Mouse (Mus musculus) right cerebral cortex, adult 2 months (tissue): Measurements from ENCODE around the gene Ubxn1.
"Not testable (repeated sequence)": the region's sequence is repeated elsewhere in the genome, so short reads cannot be mapped to it uniquely, and the experiment has no call there.

Source experiments
- DNase-seq, 2 experiments: peaks; one replicate each; pipeline ENCODE4 v3.0.0; 2021 to 2022; ENCODE audit warnings: low spot score in 2 of 2

The Ubxn1 gene

GRCm38 (mm10) chr19:8857689-8858088 is 13.6 kb upstream of the Ubxn1 start:
- DNase-seq = no peak

- DNase-seq = peak in 1 of 2 experiments; percentile 48
These were observed 12.3 kb upstream of the Ubxn1 start for GRCm38 (mm10) chr19:8859018-8859417.

GRCm38 (mm10) chr19:8864265-8864664 is 7.0 kb upstream of the Ubxn1 start:
- peak in 1 of 2 experiments; percentile 33 for DNase-seq

- DNase-seq = not testable (repeated sequence)
These were observed 915 bp upstream of the Ubxn1 start for GRCm38 (mm10) chr19:8870381-8870780.

- DNase-seq = no peak
These were observed 458 bp upstream of the Ubxn1 start for GRCm38 (mm10) chr19:8870838-8871237.

GRCm38 (mm10) chr19:8872266-8872840 is 1.1 kb downstream of the Ubxn1 start:
- no peak for DNase-seq

- no peak for DNase-seq
These were observed 3.7 kb downstream of the Ubxn1 start for GRCm38 (mm10) chr19:8875031-8875430.

GRCm38 (mm10) chr19:8880311-8881033 is 9.2 kb downstream of the Ubxn1 start, which contains the start of gene Uqcc3:
TSS of gene Uqcc3 (minus strand) at chr19:8880923.
- peak; percentile 85 to 92 for DNase-seq

GRCm38 (mm10) chr19:8881034-8881392 is 9.7 kb downstream of the Ubxn1 start:
- no peak for DNase-seq

GRCm38 (mm10) chr19:8883616-8884015 is 12.3 kb downstream of the Ubxn1 start, which contains the start of the genes Lbhd1 and Gm49403:
TSS of gene Lbhd1 (plus strand) at chr19:8883732.
TSS of gene Gm49403 (plus strand) at chr19:8883930.
- DNase-seq = no peak

GRCm38 (mm10) chr19:8886916-8887584 is 15.8 kb downstream of the Ubxn1 start:
- DNase-seq = no peak

GRCm38 (mm10) chr19:8887585-8888463 is 16.5 kb downstream of the Ubxn1 start:
- DNase-seq = no peak

- DNase-seq = peak; percentile 93 to 94
These were observed 17.5 kb downstream of the Ubxn1 start, which contains the start of the genes 1810009A15Rik and Gm49416 for GRCm38 (mm10) chr19:8888511-8889385. TSS of gene 1810009A15Rik (plus strand) at chr19:8888853. TSS of gene Gm49416 (plus strand) at chr19:8888926.

GRCm38 (mm10) chr19:8892829-8893766 is 21.8 kb downstream of the Ubxn1 start, which contains the start of gene Ints5:
TSS of gene Ints5 (plus strand) at chr19:8893005.
- DNase-seq = peak; percentile 83 to 92

GRCm38 (mm10) chr19:8895397-8895960 is 24.2 kb downstream of the Ubxn1 start:
- DNase-seq = no peak

GRCm38 (mm10) chr19:8896231-8896630 is 24.9 kb downstream of the Ubxn1 start:
- DNase-seq = not testable (repeated sequence)

- DNase-seq = peak in 1 of 2 experiments; percentile 24
These were observed 26.0 kb downstream of the Ubxn1 start for GRCm38 (mm10) chr19:8897211-8897864.

- peak; percentile 97 for DNase-seq
These were observed 26.7 kb downstream of the Ubxn1 start, which contains the start of gene Ganab for GRCm38 (mm10) chr19:8897865-8898495. TSS of gene Ganab (plus strand) at chr19:8898071.
